Mouse (Mus musculus) cerebellum, adult 2 months (tissue): ENCODE measurements at regions not wholly inside any gene's neighbourhood (a gene's known extent, or its start where the extent isn't known, plus 50 kb on each side); places are given as distances from the start of the nearest gene placed in this dataset.

ENCODE experiments used
- CTCF ChIP-seq: fragments of 200-500 bp; IDR thresholded peaks from 2 replicates; pipeline ENCODE4 v1.5.1; 2011; ENCODE audit warnings: low read depth, mild to moderate bottlenecking, control low read depth, low read length, moderate library complexity, borderline replicate concordance; ENCODE audit not compliant: insufficient read depth
- POLR2A ChIP-seq: fragments of 200-500 bp; IDR thresholded peaks from 2 replicates; pipeline ENCODE4 v1.6.1; 2011; ENCODE audit warnings: low read length, control low read depth, borderline replicate concordance; ENCODE audit not compliant: insufficient read depth

DNA sequence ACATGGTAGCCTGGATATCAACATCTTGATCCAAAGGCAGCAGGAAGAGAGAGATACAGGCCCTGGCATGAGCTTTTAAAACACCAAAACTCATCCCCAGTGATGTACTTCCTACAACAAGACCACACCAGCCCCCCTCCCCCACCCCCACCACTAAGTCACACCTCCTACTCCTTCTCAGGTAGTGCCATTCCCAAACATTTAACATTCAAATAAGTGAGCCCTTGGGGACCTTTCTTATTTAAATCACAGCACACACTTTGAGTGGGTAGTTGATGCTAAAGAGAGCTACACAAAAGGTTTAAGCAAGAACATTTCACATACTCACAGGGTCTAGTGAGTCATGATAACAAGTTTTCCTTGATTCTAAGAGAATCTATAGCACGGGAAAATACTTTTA lies 886.4 kb downstream of the Pla2g4a start:
- TF ChIP-seq CTCF (no peak), POLR2A (no peak)
